Mouse (Mus musculus): ENCODE measurements at regions not wholly inside any gene's neighbourhood (a gene's known extent, or its start where the extent isn't known, plus 50 kb on each side); places are given as distances from the start of the nearest gene placed in this dataset.

DNA sequence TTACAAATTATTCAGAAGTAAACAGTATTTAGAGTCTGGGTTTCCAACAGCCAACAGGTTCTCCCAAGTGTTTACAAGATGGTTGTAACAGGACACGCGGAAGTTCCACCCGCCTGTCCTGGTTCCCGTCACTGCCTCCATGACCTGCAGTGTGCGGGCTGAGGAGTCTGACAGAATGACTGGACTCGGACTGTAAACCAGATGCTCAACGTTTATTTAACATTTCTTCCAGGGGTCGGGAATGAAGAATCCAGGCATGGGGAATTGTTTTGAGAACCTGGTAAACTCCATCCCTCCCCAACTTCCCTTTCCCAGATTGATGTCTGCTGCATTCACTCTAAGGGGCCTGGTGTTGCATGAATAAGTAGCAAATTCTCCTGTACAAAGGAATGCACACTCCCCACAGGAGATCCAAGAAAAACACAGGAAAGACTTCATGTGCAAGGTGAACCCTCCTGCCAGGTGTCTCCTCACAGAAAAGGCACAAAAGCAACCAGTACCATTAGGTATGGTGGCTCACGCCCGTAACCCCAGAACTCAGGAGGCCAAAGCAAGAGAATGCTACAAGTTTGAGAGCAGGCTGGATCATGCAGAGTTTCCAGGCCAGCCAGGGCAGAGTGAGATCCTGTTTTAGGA lies 151.1 kb upstream of the Irf2bp2 start:
- DNase-seq (ENCODE audit: low read depth, low spot score) = no peak

DNA sequence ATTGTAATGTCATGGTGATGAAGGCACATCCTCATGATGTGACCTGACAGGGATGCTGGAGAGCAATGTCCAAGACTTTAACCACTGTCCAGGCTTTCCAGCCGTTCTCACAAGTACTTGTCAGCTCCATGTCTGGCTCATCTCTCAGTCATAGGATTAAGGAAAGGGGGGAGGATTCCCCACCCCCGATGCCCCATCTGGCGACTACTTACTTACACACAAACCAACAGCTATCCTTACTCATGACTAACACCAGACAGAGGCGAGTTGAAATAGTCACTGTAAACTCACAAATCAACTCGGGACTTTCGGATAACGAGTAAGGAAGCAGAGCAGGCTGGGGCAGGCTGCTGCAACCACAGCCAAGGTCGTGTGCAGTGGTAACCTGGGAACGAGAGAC lies 149.5 kb upstream of the Irf2bp2 start:
- no peak for DNase-seq (ENCODE audit: low read depth, low spot score)

DNA sequence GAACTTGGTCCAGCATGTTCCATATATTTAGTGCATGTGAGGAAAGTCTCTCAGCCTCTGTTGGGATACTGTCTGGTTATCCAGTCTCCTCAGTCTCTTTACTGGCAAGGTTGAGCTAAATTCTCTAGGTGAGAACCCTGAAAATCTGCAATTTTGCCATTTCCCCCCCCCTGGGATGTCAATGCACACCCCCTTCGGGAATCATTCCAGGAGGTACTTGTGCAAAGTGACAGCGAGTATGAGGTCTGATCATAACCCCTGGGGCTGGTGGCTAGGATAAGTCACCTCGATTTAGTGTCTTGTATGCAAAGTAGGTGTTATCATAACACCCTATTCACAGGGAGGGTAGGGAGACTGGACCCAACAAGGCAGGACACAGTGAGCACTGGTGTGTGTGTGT lies 148.3 kb upstream of the Irf2bp2 start:
- no peak for DNase-seq (ENCODE audit: low read depth, low spot score)

DNA sequence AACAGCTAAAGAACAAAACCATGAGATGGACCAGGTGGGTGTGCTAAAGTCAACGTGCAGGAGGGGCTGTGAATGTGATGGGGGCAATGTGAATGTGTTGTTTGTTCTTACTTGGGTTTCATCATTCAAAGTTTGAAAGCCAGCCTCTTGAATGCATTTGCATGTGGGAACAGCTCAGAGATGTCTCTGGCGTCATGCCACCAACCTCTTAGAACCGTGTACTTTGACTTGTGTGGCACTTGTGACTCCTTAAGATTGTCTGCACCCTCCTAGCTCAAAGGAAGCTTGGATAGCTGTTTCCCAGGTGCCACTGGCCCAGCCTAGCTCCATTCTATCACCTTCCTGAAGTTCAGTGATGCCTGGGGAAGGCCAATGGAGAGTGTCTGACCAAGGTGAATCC lies 147.2 kb upstream of the Irf2bp2 start:
- DNase-seq (ENCODE audit: low read depth, low spot score) = no peak

DNA sequence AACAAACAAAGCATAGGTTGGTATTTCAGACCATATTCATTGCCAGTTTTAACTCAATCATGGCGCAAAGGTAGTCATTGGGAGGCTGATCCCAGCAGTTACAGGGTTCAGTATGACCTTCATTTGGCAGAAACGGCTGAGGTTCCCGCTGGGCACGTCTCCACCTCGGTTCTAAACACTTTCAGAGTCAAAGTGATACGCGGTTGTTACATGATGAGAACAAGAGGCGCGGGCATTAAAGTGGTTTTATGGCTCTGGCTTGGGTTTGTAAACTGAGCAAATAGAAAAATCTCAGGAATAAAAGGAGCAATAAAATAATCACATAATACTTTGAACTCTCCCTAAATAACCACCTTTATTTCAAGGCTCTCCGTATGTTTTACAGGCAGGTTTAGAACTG lies 146.0 kb upstream of the Irf2bp2 start:
- DNase-seq (ENCODE audit: low read depth, low spot score) = no peak

DNA sequence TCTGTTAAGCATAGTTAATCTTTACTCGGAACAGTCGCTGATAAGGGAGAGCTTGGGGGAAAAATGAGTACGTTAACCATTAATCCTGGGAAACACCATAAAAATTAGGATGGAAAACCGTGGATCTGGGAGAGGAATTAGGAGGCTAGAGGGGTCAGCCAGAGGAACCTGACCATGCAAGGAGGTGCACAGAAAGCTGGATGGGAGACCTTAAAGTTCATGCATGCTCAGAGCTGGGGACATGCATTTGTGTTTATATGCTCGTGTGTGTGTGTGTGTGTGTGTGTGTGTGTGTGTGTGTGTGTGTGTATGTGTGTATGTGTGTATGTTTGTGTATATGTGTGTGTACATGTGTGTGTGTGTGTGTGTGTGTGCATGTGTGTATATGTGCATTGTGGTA lies 143.2 kb upstream of the Irf2bp2 start:
- no peak for DNase-seq (ENCODE audit: low read depth, low spot score)

- no peak for DNase-seq (ENCODE audit: low read depth, low spot score)
Observed at GRCm38 (mm10) chr8:126736441-126736962, 142.7 kb upstream of the Irf2bp2 start.

GRCm38 (mm10) chr8:126735488-126736440 lies 142.0 kb upstream of the Irf2bp2 start:
- DNase-seq (ENCODE audit: low read depth, low spot score) = no peak

GRCm38 (mm10) chr8:126734743-126735487 lies 141.1 kb upstream of the Irf2bp2 start:
- DNase-seq (ENCODE audit: low read depth, low spot score) = no peak

DNA sequence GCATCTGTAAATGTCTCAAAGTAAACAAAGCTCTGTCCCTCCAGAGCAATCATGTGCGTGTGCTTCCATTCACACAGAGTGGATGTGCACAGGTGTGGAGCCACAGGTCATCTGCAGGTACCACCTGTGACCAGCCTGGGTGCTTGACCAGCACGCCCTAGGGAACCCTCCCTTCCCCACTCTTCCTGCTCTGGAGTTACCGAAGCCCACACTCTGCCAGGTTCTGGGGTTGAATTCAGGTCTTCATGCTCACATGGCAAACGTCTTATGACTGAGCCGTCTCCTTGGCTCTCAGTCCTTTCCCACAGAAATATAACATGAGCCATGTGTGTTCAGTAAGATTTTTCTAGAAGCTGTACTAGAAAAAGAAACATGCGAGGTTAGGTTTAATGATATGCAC lies 140.0 kb upstream of the Irf2bp2 start:
- no peak for DNase-seq (ENCODE audit: low read depth, low spot score)

DNA sequence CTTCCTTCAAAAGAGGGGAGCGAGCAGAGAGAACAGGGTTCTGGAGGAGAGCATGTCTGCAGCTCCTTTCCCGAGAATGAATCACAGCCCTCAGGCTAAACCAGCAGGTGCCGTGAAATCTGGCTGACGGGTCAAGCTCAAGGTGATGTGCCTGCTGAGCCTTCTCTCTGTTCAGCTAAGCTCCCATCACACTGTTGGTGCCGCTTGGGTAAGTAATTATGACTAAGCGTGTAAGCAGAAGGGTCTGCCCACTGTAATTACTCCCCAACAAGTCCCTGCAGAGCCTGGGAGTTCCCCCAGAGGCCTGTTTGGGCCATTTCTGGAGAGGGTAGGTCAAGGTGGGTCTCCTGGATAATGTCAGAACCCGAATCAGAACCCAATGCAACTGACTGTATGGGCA lies 139.5 kb upstream of the Irf2bp2 start:
- DNase-seq (ENCODE audit: low read depth, low spot score) = no peak

- no peak for DNase-seq (ENCODE audit: low read depth, low spot score)
Observed at GRCm38 (mm10) chr8:126730017-126730631, 136.3 kb upstream of the Irf2bp2 start.

GRCm38 (mm10) chr8:126728987-126729632 lies 135.3 kb upstream of the Irf2bp2 start:
- DNase-seq (ENCODE audit: low read depth, low spot score) = no peak

GRCm38 (mm10) chr8:126728135-126728534 lies 134.3 kb upstream of the Irf2bp2 start:
- no peak for DNase-seq (ENCODE audit: low read depth, low spot score)

DNA sequence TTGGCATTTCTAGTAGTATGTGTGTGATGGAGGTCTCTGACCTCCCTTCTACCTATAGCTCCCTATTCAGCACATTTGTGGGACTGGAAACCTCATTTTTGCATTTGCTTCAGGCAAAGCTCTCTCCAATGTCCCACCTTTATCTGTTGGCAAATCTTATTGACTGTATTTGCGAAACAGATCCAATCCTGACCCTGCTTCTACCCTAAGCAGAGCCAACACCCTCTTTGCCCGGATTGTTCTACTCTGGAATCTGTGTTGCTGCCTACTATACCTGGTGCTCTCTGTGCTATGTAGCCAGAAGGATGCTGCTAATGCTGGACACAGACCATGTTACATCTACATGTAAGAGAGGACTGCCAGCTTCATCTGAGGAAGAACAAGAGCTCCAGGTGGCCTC lies 133.3 kb upstream of the Irf2bp2 start:
- DNase-seq (ENCODE audit: low read depth, low spot score) = no peak

- no peak for DNase-seq (ENCODE audit: low read depth, low spot score)
Observed at GRCm38 (mm10) chr8:126723259-126724122, 129.7 kb upstream of the Irf2bp2 start.

DNA sequence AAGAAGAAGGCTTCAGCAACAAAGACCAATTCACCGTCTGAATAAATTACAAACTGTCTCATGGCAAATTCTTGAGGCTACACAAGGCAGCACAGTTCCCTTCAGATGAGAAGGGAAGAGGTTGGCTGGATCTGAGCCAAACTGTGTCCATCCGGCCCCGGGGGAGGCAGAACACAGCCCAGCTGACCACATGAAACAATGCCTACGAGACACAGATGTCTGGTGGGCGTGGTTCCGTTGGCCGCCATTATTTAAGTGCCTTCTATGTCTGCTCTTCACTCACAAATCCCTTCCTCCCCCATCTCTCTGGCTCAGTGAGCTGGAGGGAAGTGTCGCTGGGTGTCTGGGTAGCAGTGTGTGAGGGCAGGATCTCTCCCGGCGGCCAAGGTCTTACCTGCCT lies 127.8 kb upstream of the Irf2bp2 start:
- DNase-seq (ENCODE audit: low read depth, low spot score) = no peak

DNA sequence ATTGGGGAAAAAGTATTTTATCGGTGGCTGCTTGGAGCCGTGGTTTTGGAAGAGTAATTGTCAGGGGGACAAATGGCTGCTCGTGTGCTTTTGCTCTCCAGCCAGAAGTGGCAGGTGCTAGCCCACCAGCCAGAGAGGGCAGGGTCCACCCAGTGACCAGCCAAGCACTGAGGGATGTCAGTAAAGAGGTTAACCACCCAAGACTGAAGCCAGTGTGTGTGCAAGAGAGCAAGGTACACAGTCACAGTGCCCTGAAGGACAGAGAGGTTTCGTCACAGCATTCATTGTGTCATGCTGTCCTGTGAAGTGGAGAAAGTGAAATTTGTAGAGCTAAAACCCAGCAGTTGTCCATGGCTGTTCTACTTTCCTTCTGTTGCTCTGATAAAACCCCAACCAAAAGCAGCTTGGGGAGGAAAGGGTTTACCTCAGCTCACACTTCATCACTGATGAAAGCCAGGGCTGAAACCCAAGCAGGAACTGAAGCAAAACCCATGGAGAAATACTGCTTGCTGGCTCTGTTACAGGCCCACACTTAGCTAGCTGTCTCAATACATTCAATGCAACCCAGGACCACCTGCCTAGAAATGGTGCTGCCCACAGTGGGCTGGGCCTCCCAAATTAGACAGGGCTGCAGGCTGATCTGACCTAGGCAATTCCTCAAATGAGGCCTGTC lies 126.8 kb upstream of the Irf2bp2 start:
- no peak for DNase-seq (ENCODE audit: low read depth, low spot score)

GRCm38 (mm10) chr8:126719748-126720147 lies 126.0 kb upstream of the Irf2bp2 start:
- no peak for DNase-seq (ENCODE audit: low read depth, low spot score)
